Mouse (Mus musculus) E14TG2a.4 (cell line): Measurements from ENCODE around the gene Clptm1.

Experiments used
- CTCF ChIP-seq: conservative IDR thresholded peaks from 2 replicates; pipeline ENCODE4 v1.5.1; 2014; ENCODE audit warnings: low read length
- NANOG ChIP-seq: IDR thresholded peaks from 2 replicates; pipeline ENCODE4 v1.6.1; 2014; ENCODE audit warnings: borderline replicate concordance, low read length, mixed read lengths
- POU5F1 ChIP-seq: IDR thresholded peaks from 2 replicates; pipeline ENCODE4 v1.6.1; 2014; ENCODE audit warnings: low read length, borderline replicate concordance

DNA sequence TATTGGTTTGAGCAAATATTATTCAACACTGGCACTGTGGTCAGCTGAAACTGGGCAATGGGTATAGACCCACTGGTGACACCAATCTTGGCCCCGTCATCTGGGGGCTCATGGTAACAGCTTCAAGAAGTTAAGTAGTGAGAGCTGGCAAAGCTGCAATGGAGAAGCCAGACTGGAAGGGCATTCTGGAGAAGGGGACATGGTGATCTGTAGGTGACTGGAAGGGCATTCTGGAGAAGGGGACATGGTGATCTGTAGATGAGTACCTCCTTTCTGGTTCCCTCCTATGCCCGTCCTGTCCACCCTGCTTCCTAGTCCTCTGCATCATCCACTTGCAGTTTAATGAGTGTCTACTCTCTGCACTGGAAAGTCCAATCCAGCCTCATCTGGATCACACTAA, 23.8 kb upstream of the Clptm1 start:
- no peak for TF ChIP-seq CTCF
- TF ChIP-seq POU5F1: no peak
- no peak for TF ChIP-seq NANOG
